Mouse (Mus musculus) forebrain, embryonic 12.5 days (tissue): ENCODE results near the gene Gm9008. TPM values are rescaled to one million over a fixed set of nuclear protein-coding genes. Genes with fewer than 3 reads are reported as not detected.
"Not testable (repeated sequence)": the region's sequence is repeated elsewhere in the genome, so short reads cannot be mapped to it uniquely, and the experiment has no call there.

ENCODE experiments used
- ATAC-seq: fragments of 200-750 bp; cut with Nextera tagmentation; 2 replicates; pipeline ENCODE4 v1.8.0; 2017; ENCODE audit warnings: moderate TSS enrichment; ENCODE audit not compliant: low FRiP score
- H3K27ac ChIP-seq: fragments of 300-500 bp; sonication (generic); 2 replicates; pipeline ENCODE4 v1.5.1; 2016; ENCODE audit warnings: mild to moderate bottlenecking
- H3K27me3 ChIP-seq: fragments of 300-500 bp; sonication (generic); 2 replicates; pipeline ENCODE4 v1.6.1; 2016; ENCODE audit warnings: mild to moderate bottlenecking
- H3K36me3 ChIP-seq: fragments of 300-500 bp; sonication (generic); replicated peaks from 2 replicates; pipeline ENCODE4 v1.6.1; 2016; ENCODE audit warnings: mild to moderate bottlenecking
- H3K4me1 ChIP-seq: fragments of 300-500 bp; sonication (generic); 2 replicates; pipeline ENCODE4 v1.6.1; 2016
- H3K4me2 ChIP-seq: fragments of 300-500 bp; sonication (generic); 2 replicates; pipeline ENCODE4 v1.6.1; 2016; ENCODE audit warnings: mild to moderate bottlenecking, moderate library complexity
- H3K4me3 ChIP-seq: fragments of 300-500 bp; sonication (generic); replicated peaks from 2 replicates; pipeline ENCODE4 v1.5.1; 2016; ENCODE audit warnings: mild to moderate bottlenecking
- H3K9ac ChIP-seq: fragments of 300-500 bp; sonication (generic); 2 replicates; pipeline ENCODE4 v1.6.1; 2016; ENCODE audit warnings: mild to moderate bottlenecking
- H3K9me3 ChIP-seq: fragments of 300-500 bp; sonication (generic); 2 replicates; pipeline ENCODE4 v1.6.1; 2016
- WGBS: fragments of 180-500 bp; shearing (Covaris S2); methylation state at CpG from one replicate; pipeline ENCODE4 v1.1.7; 2016; 5-methylcytosine and 5-hydroxymethylcytosine counted together
- polyA plus RNA-seq: library from polyadenylated mRNA; unstranded; fragments of >200 nt; fragmentation: Nextera tagmentation; extraction: Ambion mirVana; gene quantifications from 2 replicates; pipeline ENCODE4 v1.2.1, GENCODE M21; 2016

Gene Gm9008
- polyA plus RNA-seq = 0.23 and 0.36 TPM in 2 replicates

- not testable (repeated sequence) for H3K9ac ChIP-seq, H3K9me3 ChIP-seq, H3K36me3 ChIP-seq, H3K4me2 ChIP-seq, H3K27ac ChIP-seq, H3K4me1 ChIP-seq, H3K27me3 ChIP-seq, ATAC-seq, H3K4me3 ChIP-seq
- 95% methylated on average over 19 of the region's 22 CpGs for whole genome bisulfite sequencing
Measured at GRCm38 (mm10) chr6:76497054-76497835, at the start of gene Gm9008. Gene Gm9008, minus strand, starts transcription at chr6:76497784.

- WGBS = 81% methylated on average over 4 of the region's 4 CpGs
- Histone ChIP-seq H3K4me1 (no peaks in the 10 kb centered on the region), H3K9ac (no peak overlapping the region), H3K9me3 (no peaks in the 10 kb centered on the region), H3K27ac (no peak overlapping the region), H3K4me2 (no peak overlapping the region), H3K36me3 (no peaks in the 10 kb centered on the region), H3K27me3 (no peaks in the 10 kb centered on the region), H3K4me3 (no peak overlapping the region)
- ATAC-seq = no peak
Measured at GRCm38 (mm10) chr6:76521975-76522641, 24.5 kb upstream of the Gm9008 start.

- Histone ChIP-seq H3K4me2 (no peak overlapping the region), H3K27ac (no peak overlapping the region), H3K27me3 (no peaks in the 10 kb centered on the region), H3K36me3 (no peaks in the 10 kb centered on the region), H3K4me3 (no peak overlapping the region), H3K9me3 (no peaks in the 10 kb centered on the region), H3K9ac (no peak overlapping the region), H3K4me1 (no peaks in the 10 kb centered on the region)
- no peak for ATAC-seq
Measured at GRCm38 (mm10) chr6:76510200-76510599, 12.6 kb upstream of the Gm9008 start.

- not testable (repeated sequence) for H3K4me3 ChIP-seq
Measured at GRCm38 (mm10) chr6:76496335-76496734, 1.2 kb downstream of the Gm9008 start.

GRCm38 (mm10) chr6:76468194-76468593, 29.4 kb downstream of the Gm9008 start:
- 44% methylated on average over 2 of the region's 2 CpGs for WGBS
- no peaks in the 10 kb centered on the region for H3K4me1 ChIP-seq
- no peak for ATAC-seq

More at GRCm38 (mm10) chr6:76496335-76496734, 1.2 kb downstream of the Gm9008 start:
- not testable (repeated sequence) for ATAC-seq, H3K36me3 ChIP-seq, H3K4me2 ChIP-seq, H3K9me3 ChIP-seq, H3K27me3 ChIP-seq, H3K9ac ChIP-seq, H3K27ac ChIP-seq, H3K4me1 ChIP-seq
- 97% methylated on average over 11 of the region's 12 CpGs for WGBS

More at GRCm38 (mm10) chr6:76468194-76468593, 29.4 kb downstream of the Gm9008 start:
- H3K9ac ChIP-seq = no peak overlapping the region
- no peaks in the 10 kb centered on the region for H3K9me3 ChIP-seq
- H3K4me3 ChIP-seq = no peak overlapping the region
- no peaks in the 10 kb centered on the region for H3K36me3 ChIP-seq
- H3K27me3 ChIP-seq = no peaks in the 10 kb centered on the region
- H3K27ac ChIP-seq = no peak overlapping the region
- H3K4me2 ChIP-seq = no peak overlapping the region
